Mouse (Mus musculus) midbrain, embryonic 16.5 days (tissue): ENCODE results near the gene Mybpc2. TPM values are rescaled to one million over a fixed set of nuclear protein-coding genes. Genes with fewer than 3 reads are reported as not detected.

Experiments
- ATAC-seq: fragments of 200-750 bp; cut with Nextera tagmentation; 2 replicates; pipeline ENCODE4 v1.8.0; 2017; ENCODE audit warnings: moderate TSS enrichment
- H3K27ac ChIP-seq: fragments of 300-500 bp; sonication (generic); 2 replicates; pipeline ENCODE4 v1.5.1; 2014; ENCODE audit warnings: mild to moderate bottlenecking, low read length, mixed read lengths
- H3K27me3 ChIP-seq: fragments of 300-500 bp; sonication (generic); 2 replicates; pipeline ENCODE4 v1.6.1; 2014; ENCODE audit warnings: low read depth, low read length, mixed read lengths; ENCODE audit not compliant: control insufficient read depth, insufficient read depth
- H3K36me3 ChIP-seq: fragments of 300-500 bp; sonication (generic); 2 replicates; pipeline ENCODE4 v1.6.1; 2014; ENCODE audit warnings: mild to moderate bottlenecking, low read length, moderate library complexity, mixed read lengths; ENCODE audit not compliant: control insufficient read depth, insufficient read depth
- H3K4me1 ChIP-seq: fragments of 300-500 bp; sonication (generic); 2 replicates; pipeline ENCODE4 v1.6.1; 2014; ENCODE audit warnings: mild to moderate bottlenecking, low read length, mixed read lengths; ENCODE audit not compliant: control insufficient read depth, insufficient read depth
- H3K4me2 ChIP-seq: fragments of 300-500 bp; sonication (generic); 2 replicates; pipeline ENCODE4 v1.6.1; 2014; ENCODE audit warnings: mild to moderate bottlenecking, low read length, mixed read lengths
- H3K4me3 ChIP-seq: fragments of 300-500 bp; sonication (generic); 2 replicates; pipeline ENCODE4 v1.5.1; 2014; ENCODE audit warnings: low read depth, mild to moderate bottlenecking, low read length, moderate library complexity, mixed read lengths
- H3K9ac ChIP-seq: fragments of 300-500 bp; sonication (generic); 2 replicates; pipeline ENCODE4 v1.6.1; 2014; ENCODE audit warnings: low read depth, low read length, mixed read lengths
- H3K9me3 ChIP-seq: fragments of 300-500 bp; sonication (generic); replicated peaks from 2 replicates; pipeline ENCODE4 v1.6.1; 2014; ENCODE audit warnings: mild to moderate bottlenecking, low read length, mixed read lengths; ENCODE audit not compliant: control insufficient read depth, poor library complexity, severe bottlenecking
- WGBS: fragments of 180-500 bp; shearing (Covaris S2); extraction: QIAGEN DNeasy Blood & Tissue Kit; methylation state at CpG from one replicate; pipeline ENCODE4 v1.1.7; 2014; 5-methylcytosine and 5-hydroxymethylcytosine counted together
- polyA plus RNA-seq: library from polyadenylated mRNA; unstranded; fragments of >200 nt; fragmentation: Nextera tagmentation; extraction: Ambion mirVana; gene quantifications from 2 replicates; pipeline ENCODE4 v1.2.1, GENCODE M21; 2015

Mybpc2 gene
- polyA plus RNA-seq, 1 experiment from 2014 or later: 0.16 TPM

GRCm38 (mm10) chr7:44486927-44487575 lies 37.4 kb downstream of the Mybpc2 start:
- no peak for ATAC-seq
- H3K9me3 ChIP-seq: no peaks in the 10 kb centered on the region
- WGBS: 63% methylated on average over 13 of the region's 13 CpGs
- H3K4me3 ChIP-seq: no peak overlapping the region
- peaks cover 30% of the 10 kb centered on the region for H3K36me3 ChIP-seq
- peaks cover 3% of the 10 kb centered on the region for H3K27me3 ChIP-seq
- H3K27ac ChIP-seq: no peak overlapping the region
- H3K9ac ChIP-seq: no peak overlapping the region
- H3K4me2 ChIP-seq: no peak overlapping the region
- no peaks in the 10 kb centered on the region for H3K4me1 ChIP-seq

- ATAC-seq: peak; percentile 66; the same call in 1 of the 2 replicates
- WGBS: 72% methylated on average over 7 of the region's 7 CpGs
- Histone ChIP-seq H3K9ac (no peak overlapping the region), H3K4me3 (no peak overlapping the region), H3K4me2 (no peak overlapping the region), H3K36me3 (peaks cover 19% of the 10 kb centered on the region), H3K27ac (no peak overlapping the region), H3K4me1 (no peaks in the 10 kb centered on the region), H3K9me3 (no peaks in the 10 kb centered on the region), H3K27me3 (peaks cover 3% of the 10 kb centered on the region)
Measured at GRCm38 (mm10) chr7:44485572-44486195, 38.8 kb downstream of the Mybpc2 start.

GRCm38 (mm10) chr7:44484841-44485571 lies 39.5 kb downstream of the Mybpc2 start:
- no peak overlapping the region for H3K4me3 ChIP-seq
- H3K4me1 ChIP-seq: no peaks in the 10 kb centered on the region
- no peaks in the 10 kb centered on the region for H3K9me3 ChIP-seq
- H3K27ac ChIP-seq: no peak overlapping the region
- no peak overlapping the region for H3K4me2 ChIP-seq
- H3K27me3 ChIP-seq: peaks cover 3% of the 10 kb centered on the region
- peaks cover 13% of the 10 kb centered on the region for H3K36me3 ChIP-seq
- WGBS: 33% methylated on average over 5 of the region's 5 CpGs
- peak; percentile 84 for ATAC-seq
- no peak overlapping the region for H3K9ac ChIP-seq

- Histone ChIP-seq H3K27ac (no peak overlapping the region), H3K9me3 (no peaks in the 10 kb centered on the region), H3K4me1 (no peaks in the 10 kb centered on the region), H3K4me2 (no peak overlapping the region), H3K9ac (no peak overlapping the region), H3K4me3 (no peak overlapping the region), H3K27me3 (peaks cover 3% of the 10 kb centered on the region), H3K36me3 (peaks cover 8% of the 10 kb centered on the region)
- WGBS: 100% methylated on average over 1 of the region's 1 CpGs
- no peak for ATAC-seq
Measured at GRCm38 (mm10) chr7:44484109-44484508, 40.3 kb downstream of the Mybpc2 start.

- ATAC-seq: no peak
- H3K4me1 ChIP-seq: no peaks in the 10 kb centered on the region
- no peak overlapping the region for H3K4me3 ChIP-seq
- peaks cover 3% of the 10 kb centered on the region for H3K27me3 ChIP-seq
- H3K9me3 ChIP-seq: no peaks in the 10 kb centered on the region
- WGBS: 81% methylated on average over 3 of the region's 3 CpGs
- H3K9ac ChIP-seq: 0 out of 2 replicates have a peak overlapping the region, but pooled peaks have one; percentile 38
- no peak overlapping the region for H3K27ac ChIP-seq
- H3K4me2 ChIP-seq: no peak overlapping the region
- no peaks in the 10 kb centered on the region for H3K36me3 ChIP-seq
Measured at GRCm38 (mm10) chr7:44482836-44483435, 41.5 kb downstream of the Mybpc2 start.

- no peaks in the 10 kb centered on the region for H3K36me3 ChIP-seq
- H3K4me1 ChIP-seq: peaks cover 11% of the 10 kb centered on the region
- H3K4me2 ChIP-seq: no peak overlapping the region
- H3K27me3 ChIP-seq: no peaks in the 10 kb centered on the region; the same call in 1 of the 2 replicates
- peak overlapping the region; percentile 40 for H3K27ac ChIP-seq
- peak overlapping the region; percentile 31; the same call in 1 of the 2 replicates for H3K9ac ChIP-seq
- ATAC-seq: no peak
- H3K9me3 ChIP-seq: no peaks in the 10 kb centered on the region
- WGBS: 27% methylated on average over 5 of the region's 5 CpGs
- H3K4me3 ChIP-seq: no peak overlapping the region
Measured at GRCm38 (mm10) chr7:44475046-44475614, 49.3 kb downstream of the Mybpc2 start.

GRCm38 (mm10) chr7:44474419-44474818 lies 50.0 kb downstream of the Mybpc2 start:
- 17% methylated on average over 3 of the region's 4 CpGs for WGBS
- H3K4me3 ChIP-seq: no peak overlapping the region
- H3K9me3 ChIP-seq: no peaks in the 10 kb centered on the region
- H3K4me2 ChIP-seq: no peak overlapping the region
- H3K36me3 ChIP-seq: no peaks in the 10 kb centered on the region
- peak; percentile 56; the same call in 1 of the 2 replicates for ATAC-seq
- H3K9ac ChIP-seq: no peak overlapping the region
- peak overlapping the region; percentile 40 for H3K27ac ChIP-seq
- H3K4me1 ChIP-seq: peaks cover 15% of the 10 kb centered on the region
- H3K27me3 ChIP-seq: no peaks in the 10 kb centered on the region; the same call in 1 of the 2 replicates

- Histone ChIP-seq H3K27ac (no peak overlapping the region), H3K36me3 (no peaks in the 10 kb centered on the region), H3K4me3 (no peak overlapping the region), H3K4me1 (peaks cover 25% of the 10 kb centered on the region), H3K27me3 (no peaks in the 10 kb centered on the region; the same call in 1 of the 2 replicates), H3K9ac (peak overlapping the region; percentile 30; the same call in 1 of the 2 replicates), H3K4me2 (no peak overlapping the region), H3K9me3 (no peaks in the 10 kb centered on the region)
- WGBS: 63% methylated on average over 9 of the region's 9 CpGs
- ATAC-seq: no peak
Measured at GRCm38 (mm10) chr7:44472961-44473646, 51.4 kb downstream of the Mybpc2 start.
